Mouse (Mus musculus): ENCODE results near the gene Gm20388.

Gene Gm20388

DNA sequence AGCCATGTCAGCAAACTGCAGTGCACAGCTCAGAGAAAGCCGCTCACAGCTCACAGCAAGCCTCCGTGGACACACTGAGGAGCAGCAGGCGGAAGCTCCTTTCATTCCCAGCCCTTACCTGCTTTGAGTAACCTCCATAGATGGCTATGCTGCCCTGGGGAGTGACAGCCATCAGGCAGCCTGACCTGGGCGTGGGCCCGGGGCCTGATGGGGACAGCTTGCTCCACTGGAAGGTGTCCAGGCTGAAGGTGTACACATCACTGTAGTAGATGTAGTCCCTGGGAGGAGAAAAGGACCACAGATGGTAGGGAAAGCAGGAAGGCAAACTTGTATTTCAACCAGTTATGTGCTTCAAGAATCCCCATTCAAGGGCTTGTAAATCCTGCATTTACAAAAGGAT, 1894.2 kb downstream of the Gm20388 start:
- no peak for DNase-seq (ENCODE audit: low spot score)

DNA sequence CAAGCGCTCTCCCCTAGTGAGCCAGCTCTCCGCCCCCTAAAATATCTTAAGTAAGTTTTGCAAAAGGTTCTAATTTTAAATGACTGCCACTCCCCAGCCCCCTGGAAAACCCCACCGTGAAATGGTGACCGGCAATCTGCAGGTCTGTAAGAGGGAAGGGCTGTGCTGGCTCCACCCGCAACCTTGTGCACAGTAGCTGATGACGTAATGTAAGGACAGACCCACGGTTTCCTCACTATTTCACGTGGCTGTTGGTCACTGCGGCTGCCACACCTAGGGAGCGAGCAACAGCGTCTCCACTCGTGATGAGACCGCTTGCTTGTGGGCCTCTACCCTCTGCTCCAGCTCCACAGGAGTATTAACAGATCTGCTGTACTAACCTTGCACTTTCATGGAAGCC, 1895.5 kb downstream of the Gm20388 start:
- DNase-seq (ENCODE audit: low spot score) = no peak

DNA sequence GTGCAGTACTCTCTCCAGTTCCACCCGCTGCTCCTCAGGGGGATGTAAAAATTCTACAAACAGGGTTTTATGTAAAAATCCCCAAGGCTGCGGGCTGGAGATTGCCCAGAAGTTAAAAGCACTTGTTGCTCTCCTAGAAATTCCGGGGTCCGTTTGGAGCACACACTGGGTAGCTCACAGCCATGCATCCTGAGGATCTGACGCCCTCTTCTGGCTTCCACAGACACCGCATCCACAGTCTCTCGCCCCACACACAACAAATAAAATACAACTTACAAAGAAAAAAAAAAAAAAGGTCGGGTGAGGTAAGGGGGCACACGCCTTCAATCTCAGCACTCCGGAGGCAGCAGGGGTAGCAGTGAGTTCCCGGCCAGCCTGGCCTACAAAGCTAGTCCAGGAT, 1897.4 kb downstream of the Gm20388 start:
- DNase-seq (ENCODE audit: low spot score) = no peak

DNA sequence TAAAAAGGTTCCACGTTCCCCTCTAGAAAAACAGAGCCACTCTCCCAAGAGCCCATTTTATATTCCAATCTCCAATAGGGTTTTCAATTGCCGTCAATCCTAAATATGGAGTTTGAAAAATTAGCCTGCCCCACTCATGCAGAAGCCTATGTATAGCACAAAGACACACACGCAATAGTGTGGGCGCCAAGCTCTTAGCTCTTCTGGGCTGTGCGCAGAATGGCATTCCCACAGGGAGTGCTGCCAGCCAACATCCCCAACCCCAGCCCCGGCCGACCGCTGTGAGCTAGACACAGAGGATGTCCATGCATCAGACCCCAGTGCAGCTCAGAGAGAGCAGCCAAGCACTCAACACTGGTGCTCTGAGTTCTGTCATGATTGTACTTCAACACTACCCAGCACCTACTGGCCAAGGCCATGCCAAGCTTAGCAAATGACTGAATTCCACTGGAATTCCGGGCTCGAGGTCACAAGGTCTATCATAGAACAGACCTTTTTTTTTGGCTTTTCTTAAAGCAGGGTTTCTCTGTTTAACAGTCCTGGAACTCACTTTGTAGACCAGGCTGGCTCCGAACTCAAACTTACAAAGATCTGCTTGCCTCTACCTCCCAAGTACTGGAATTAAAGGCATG, 1899.0 kb downstream of the Gm20388 start:
- no peak for DNase-seq (ENCODE audit: low spot score)

DNA sequence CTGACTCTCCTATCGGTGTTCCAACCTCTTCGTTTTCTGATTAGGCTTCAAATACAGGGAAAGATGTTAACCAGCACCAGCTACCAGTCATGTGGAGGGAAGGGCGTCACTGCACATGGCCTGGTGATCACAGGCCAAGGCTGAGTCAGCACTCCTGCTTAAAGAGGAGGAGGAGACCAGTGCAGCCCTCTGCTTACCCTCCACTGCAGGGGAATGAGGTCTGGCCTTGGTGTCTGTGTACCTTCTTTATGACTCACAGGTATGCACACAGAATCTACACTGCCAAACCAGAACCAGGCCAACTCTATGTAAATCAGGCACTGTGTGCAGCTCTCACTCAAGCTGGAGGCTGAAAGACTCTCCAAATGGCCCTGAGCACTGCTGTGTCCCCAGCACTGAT, 1900.9 kb downstream of the Gm20388 start:
- no peak for DNase-seq (ENCODE audit: low spot score)

DNA sequence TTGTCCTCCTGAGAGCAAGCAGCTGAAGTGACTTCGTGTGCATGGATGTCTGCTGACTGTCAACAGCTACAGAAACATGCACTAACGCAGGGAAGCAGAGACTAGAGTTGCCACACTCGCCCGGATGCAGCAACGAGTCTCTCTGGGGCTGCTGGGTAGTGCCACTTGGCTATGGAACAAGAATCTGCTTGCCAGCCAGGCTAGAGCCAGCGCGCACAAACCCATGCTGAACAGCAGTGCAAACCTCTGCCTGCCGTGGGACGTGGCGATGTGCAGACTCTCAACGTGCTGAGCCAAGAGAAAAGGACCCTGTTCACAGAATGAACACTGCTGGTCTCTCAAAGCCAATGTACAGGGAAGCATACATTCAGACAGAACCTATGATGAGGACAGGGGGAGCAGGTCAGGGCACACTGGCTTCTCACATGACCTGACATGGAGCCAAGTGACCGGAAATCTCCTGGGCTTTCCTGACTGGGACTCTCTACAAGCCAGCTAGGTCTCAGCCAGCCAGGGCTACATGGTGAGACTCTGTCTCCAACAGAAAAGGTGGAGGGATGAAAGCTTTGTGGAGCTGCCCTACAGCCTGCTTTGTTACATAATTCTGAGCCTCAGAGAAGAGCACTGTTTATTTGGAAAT, 1901.4 kb downstream of the Gm20388 start:
- no peak for DNase-seq (ENCODE audit: low spot score)

DNA sequence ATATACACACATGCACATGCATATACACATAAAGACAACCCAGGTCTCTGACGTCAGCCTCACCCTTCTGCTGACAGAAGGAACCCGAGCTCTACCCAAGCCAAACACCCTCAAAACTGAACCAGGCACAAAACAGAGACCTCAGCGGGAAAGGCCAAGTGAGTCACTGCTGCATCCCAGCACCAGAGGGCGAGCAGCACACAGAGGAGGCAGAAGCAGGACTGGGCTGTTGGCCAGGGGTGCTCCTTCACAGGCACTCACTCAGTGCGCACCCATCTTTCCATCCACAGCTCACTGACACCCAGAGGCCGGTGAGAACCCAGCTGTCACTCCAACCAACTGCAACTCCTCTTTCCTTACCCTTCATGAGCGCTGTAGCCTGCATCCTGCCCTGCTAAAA, 1907.6 kb downstream of the Gm20388 start:
- DNase-seq (ENCODE audit: low spot score) = no peak

DNA sequence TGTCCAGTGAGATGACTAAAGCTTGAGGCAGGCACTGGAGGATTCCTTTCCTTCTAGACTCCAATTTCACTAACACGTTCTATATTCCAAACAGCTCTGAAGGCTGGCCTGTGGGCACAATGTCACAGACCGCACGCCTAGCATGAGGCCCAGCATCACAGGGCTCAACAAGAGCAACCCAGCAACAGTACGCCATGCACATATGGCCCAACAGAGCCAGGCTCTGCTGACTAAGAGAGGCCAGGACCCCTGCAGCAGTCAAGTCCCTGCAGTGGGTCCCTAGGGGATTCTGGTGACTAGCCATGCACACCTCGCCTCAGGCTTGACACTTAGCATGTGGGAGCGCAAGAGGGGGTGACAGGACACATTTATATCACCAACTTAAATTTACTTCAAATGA, 1910.2 kb downstream of the Gm20388 start:
- no peak for DNase-seq (ENCODE audit: low spot score)

DNA sequence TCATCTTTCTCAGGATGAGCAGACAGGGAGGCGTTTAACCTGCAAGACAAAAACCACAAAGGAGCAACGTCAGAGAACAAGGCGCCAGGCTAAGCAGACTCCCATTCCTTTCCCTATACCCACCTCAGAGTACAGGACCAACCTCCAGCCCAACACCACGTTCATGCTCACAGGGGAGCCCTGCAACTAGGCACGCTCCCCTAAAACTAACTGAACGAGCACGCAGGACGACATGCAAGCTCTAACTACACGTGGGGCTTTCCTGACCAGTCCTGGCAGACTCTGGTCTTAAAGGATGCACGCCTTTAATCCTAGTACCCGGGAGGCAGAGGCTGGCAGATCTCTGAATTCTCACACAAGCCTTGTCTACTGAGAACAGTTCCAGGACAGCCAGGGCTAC, 1910.7 kb downstream of the Gm20388 start:
- no peak for DNase-seq (ENCODE audit: low spot score)

DNA sequence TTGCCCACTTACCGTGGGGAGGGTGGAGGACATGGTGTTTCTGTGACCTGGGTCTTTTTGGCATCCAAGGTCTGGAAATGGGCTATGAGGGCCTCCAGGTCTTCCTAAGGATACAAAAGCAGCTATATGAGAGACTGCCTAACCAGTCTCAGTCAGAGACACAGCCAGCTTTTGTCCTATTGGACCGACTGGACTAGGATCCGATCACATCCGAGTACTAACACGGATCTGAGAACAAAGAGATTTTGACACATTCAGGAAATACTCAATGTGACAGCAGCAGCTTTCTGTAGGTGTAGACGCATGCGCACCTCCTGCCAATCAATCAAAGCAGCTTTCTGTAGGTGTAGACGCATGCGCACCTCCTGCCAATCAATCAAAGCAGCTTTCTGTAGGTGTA, 1911.1 kb downstream of the Gm20388 start:
- no peak for DNase-seq (ENCODE audit: low spot score)

DNA sequence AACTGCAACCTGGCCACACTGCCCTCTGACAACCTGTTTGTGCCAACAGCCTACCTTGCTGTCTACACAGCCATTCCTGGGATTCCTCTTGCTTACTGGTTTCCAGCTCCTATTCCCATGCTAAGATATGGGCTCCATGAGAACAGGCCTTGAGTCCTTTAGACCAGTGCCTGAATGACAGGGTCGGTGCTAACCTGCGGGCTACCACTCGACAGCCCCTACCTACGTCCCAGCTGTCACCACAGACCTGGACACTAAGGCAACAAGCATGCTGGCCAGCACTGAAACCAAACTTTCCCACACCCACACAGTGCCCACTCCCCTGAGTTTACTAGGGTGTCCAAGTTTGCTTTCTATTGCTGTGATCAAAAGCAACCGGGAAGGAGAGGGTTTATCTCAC, 1917.1 kb downstream of the Gm20388 start:
- DNase-seq (ENCODE audit: low spot score) = no peak

DNA sequence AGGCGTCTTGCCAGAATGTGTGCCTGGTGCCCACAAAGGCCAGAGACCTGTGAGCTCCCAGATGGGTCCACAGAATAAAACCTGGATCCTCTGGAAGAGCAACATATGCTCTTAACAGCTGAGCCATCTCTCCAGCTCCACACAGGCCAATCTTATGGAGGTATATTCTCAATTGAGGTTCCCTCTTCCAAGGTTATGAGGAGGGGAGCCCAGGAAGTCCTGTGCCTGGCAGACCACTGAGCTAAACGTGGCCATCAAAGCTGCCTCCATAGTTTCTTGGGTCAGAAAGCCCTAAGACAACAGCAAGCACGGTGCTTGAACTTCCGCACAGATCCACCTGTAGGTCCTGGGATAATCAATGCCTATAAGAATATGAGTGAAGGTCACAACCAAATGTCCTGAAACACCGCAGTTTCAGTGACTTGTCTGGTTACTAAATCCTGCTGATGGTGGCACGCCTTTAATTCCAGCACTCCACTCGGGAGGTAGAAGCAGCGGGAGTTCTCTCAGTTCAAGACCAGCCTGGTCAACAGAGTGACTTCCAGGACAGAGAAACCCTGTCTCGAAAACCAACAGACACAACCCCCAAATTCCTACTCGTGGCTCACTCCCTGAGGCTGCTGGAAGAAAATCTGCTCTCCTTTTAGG, 1917.9 kb downstream of the Gm20388 start:
- no peak for DNase-seq (ENCODE audit: low spot score)

DNA sequence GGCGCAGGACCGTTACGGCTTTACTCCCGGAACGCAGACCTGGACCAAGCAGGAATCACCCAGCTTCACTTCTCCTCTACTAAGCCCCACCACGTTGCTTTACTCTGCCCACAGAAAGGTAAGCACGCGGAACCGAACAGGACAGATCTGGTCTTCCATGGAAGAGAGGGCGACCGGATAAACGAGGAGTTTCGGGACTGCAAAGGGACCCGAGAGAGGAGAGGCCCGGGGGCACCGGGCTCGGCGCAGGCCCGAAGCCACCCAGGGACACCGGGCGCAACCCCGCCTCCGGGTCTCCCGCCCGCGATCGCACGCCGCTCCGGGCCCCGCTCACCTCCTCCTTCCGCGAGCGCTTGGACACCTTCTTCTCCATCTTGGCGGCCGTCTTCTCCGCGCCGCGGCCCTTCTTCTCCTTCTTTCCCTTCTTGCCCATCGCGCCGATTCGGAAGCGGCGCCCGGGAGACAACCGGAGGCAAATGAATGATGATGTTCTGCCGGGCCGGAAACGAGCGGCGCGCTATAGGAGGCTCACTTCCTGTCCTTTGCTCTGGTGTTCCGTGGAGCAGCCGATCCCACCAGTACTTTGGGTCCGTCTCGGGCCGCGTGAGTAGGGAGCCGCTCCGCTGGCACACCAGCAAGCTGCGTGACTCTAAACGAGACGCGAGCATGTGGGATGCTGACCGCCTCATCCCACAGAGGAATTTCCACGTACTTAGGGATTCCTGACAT, 1918.6 kb downstream of the Gm20388 start, which contains the start of gene Klhdc4:
Klhdc4 (minus strand) TSS at position 522 of the 729 bp plus-strand sequence.
- peak; percentile 82 for DNase-seq (ENCODE audit: low spot score)

DNA sequence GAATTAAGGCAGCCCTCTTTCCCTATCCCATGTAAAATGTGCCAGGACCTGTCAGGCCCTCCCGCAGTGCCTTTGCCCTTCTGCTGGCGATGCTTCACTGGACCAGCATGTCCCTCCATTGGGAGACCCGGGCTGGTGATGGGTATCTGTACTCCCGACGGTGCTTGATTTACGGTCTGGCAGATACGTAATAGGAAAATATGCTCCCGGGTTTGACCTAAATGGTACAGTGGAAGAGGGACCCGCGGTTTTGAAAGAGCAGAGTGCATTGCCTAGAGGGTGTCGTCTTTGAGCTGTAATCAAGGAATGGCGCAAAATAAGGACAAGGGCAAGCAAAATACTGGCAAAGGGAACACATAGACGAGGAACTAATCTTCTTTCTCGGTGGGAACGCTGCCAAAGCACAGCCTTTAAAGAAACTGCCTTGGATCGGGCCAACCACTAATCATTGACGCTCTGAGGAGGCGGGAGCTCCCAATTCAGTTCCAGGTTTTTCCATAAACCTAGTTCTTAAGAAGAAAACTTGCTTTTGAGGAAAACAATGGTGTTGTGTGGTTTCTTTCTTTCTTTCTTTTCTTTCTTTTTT, 1919.2 kb downstream of the Gm20388 start:
- no peak for DNase-seq (ENCODE audit: low spot score)

DNA sequence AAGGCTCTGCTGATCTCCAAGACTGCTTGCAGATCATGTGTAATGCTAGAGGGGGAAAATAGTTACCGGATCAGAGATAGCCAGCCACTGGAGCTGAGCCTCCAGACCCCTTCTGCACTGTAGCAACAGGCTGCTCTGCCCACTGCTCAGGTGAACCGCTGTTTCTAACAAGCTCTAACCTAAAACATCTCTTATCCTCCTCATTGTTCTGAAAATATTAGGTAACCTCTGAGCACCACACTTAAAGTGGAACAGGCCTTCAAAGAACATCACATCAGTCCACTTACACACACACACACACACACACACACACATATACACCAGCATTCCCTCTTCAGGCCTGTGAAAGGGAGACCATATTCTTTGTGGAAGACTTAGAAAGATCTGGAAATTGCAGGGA, 1921.4 kb downstream of the Gm20388 start:
- DNase-seq (ENCODE audit: low spot score) = no peak

DNA sequence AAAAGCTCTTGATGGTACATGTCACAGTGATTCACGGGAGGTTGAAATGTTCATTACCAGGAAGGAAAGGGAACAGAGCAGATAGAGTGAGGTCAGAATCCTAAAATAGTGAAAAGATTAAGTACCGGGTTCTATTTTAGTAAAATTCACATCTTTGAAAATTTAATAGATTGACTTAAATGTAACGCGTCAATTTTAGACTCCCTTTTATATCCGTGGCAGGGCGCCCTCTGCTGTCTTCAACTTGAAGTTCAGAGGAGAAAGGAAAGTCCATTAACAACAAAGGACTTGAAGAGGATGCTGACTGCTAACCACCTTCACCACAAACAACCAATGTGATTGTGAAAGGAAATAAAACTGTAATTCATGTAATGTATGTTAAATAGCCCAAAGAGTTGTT, 1921.9 kb downstream of the Gm20388 start:
- DNase-seq (ENCODE audit: low spot score) = peak; percentile 60

DNA sequence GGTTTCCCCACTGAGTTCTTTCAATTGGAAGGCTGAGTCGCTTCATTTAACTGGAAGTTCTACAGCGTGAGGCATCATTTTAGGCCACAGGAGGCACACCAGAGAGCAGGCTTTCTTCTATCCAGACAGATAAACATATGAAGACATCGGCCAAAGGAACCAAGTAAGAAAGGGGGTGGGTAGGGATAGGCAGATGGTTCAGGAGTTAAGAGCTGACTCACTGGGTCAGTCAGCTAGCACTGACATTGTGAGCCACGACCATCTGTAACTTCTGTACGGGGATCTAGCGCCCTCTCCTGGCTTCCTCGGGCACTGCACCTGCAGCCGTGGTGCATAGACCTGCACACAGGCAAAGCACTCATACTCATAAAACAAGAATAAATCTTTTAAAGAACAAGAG, 1930.6 kb downstream of the Gm20388 start:
- no peak for DNase-seq (ENCODE audit: low spot score)

DNA sequence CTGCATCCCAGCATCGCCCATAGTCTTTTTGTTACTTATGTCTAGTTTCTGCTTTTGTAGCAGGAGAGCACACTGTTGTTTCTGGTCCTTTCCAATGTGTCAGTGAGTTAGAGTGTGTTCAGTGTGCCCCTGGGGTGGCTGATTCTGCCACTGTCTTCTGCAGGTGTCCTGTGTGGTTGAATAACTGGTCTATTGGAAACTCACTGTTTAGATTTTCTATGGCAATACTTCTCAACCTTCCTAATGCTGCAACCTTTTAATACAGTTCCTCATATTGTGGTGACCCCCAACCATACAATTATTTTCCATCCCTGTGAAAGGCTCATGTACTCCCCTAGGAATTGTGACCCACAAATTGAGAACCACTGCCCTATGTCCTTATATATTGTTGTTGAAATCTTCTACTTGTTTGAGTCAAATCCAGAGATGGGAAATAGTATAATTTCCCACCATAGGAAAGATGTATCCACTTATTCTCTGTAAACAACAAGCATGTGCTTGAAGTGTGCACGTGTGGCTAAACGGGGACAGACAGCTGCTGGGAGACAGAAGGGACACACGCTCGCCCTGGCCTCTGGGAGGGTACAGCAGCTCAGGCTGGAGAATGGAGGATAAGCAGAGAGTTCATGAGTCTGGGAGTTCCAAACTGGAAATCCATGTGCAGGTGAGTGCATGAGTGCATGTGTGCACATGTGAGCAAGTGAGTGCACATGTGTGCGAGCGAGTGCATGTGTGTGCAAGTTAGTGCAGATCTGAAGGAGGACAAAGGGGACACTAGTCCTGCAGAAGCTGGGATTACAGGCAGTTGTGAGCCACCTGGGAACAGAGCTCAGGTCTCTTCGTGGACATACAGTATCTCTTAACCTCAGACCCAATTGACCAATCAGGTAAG, 1931.7 kb downstream of the Gm20388 start:
- no peak for DNase-seq (ENCODE audit: low spot score)

DNA sequence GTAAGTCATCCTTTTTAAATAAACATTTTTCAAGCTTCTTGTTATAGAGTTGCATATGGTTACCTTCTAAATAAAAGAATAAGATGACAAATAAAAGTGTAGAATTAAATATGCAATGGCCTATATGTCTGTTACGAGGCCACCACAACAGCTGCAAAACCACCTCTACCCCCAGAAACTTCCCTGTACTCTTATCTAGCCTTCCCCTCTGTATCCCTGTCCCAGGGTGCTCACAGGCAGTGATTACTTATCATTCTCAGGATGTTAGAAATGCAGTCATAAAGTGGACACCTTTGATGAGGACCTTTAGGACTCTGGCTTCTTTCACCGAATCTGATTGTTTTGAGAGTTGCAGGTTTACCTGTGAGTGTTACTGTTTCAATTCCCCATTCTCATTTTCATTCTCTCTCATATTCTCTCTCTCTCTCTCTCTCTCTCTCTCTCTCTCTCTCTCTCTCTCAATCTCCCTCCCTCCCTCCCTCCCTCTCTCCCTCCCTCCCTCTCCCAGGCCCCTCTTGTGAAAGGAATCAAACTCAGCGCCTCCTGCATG, 1932.6 kb downstream of the Gm20388 start:
- DNase-seq (ENCODE audit: low spot score) = no peak

DNA sequence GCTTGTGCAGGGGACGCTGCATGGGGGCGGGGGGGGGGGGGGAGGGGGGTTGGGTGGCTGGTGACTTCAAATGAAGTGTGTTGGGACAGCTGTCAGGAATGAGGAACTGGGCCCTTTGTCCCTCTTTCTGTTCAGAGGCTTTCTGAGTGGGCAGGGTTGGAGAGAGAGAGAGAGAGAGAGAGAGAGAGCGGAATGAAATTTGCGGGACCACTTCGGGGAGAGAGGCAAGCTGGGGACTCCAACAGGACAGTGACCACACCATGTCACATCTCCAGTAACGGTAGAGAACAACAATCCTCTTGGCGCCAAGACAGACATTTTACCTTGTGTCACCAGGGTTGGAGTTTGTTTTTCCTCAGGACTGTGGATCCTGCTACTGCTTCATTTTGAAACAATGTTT, 1934.1 kb downstream of the Gm20388 start:
- DNase-seq (ENCODE audit: low spot score) = no peak

DNA sequence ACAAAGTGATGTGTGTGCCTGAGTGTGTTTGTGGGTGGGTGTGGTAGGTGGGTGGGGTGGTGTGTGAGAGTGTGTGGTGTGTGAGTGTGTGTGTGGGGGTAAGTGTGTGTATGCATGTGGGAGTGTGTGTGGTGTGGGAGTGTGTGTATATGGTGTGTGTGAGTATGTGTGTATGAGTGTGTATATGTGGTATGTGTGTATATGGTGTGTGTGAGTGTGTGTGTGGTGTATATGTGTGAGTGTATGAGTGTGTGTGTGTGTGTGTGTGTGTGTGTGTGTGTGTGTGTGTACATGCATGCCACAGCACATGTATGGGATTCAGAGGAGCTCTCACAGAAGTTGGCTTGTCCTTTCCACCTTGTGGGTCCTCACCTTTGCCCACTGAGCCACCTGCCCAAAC, 1936.2 kb downstream of the Gm20388 start:
- no peak for DNase-seq (ENCODE audit: low spot score)

Data from urinary bladder, postnatal 25 days (tissue).